Mouse (Mus musculus) midbrain, postnatal 0 days (tissue): ENCODE measurements around the gene Gm17720. TPM values are rescaled to one million over a fixed set of nuclear protein-coding genes. Genes with fewer than 3 reads are reported as not detected.

ENCODE experiments used
- ATAC-seq: fragments of 200-750 bp; cut with Nextera tagmentation; 2 replicates; pipeline ENCODE4 v1.8.0; 2017; ENCODE audit warnings: moderate number of reproducible peaks, mild to moderate bottlenecking, moderate TSS enrichment, moderate library complexity; ENCODE audit not compliant: low FRiP score
- DNase-seq: peaks from one replicate; pipeline ENCODE4 v3.0.0-alpha.2; 2015; ENCODE audit warnings: low spot score
- H3K27ac ChIP-seq: fragments of 300-500 bp; sonication (generic); 2 replicates; pipeline ENCODE4 v1.5.1; 2014; ENCODE audit warnings: low read depth, mild to moderate bottlenecking, low read length, mixed read lengths
- H3K27me3 ChIP-seq: fragments of 300-500 bp; sonication (generic); 2 replicates; pipeline ENCODE4 v1.6.1; 2014; ENCODE audit warnings: low read length, control low read depth, mixed read lengths; ENCODE audit not compliant: insufficient read depth
- H3K36me3 ChIP-seq: fragments of 300-500 bp; sonication (generic); 2 replicates; pipeline ENCODE4 v1.6.1; 2014; ENCODE audit warnings: low read length, control low read depth, mixed read lengths; ENCODE audit not compliant: insufficient read depth
- H3K4me1 ChIP-seq: fragments of 300-500 bp; sonication (generic); 2 replicates; pipeline ENCODE4 v1.6.1; 2014; ENCODE audit warnings: mild to moderate bottlenecking, control low read depth, antibody characterized with exemption, low read length, mixed read lengths; ENCODE audit not compliant: insufficient read depth
- H3K4me2 ChIP-seq: fragments of 300-500 bp; sonication (generic); 2 replicates; pipeline ENCODE4 v1.6.1; 2014; ENCODE audit warnings: low read depth, mild to moderate bottlenecking, low read length, mixed read lengths; ENCODE audit not compliant: poor library complexity, severe bottlenecking
- H3K4me3 ChIP-seq: fragments of 300-500 bp; sonication (generic); 2 replicates; pipeline ENCODE4 v1.5.1; 2014; ENCODE audit warnings: low read depth, mild to moderate bottlenecking, low read length, moderate library complexity
- H3K9ac ChIP-seq: fragments of 300-500 bp; sonication (generic); replicated peaks from 2 replicates; pipeline ENCODE4 v1.6.1; 2014; ENCODE audit warnings: mild to moderate bottlenecking, low read length, moderate library complexity, mixed read lengths; ENCODE audit not compliant: poor library complexity, severe bottlenecking
- H3K9me3 ChIP-seq: fragments of 300-500 bp; sonication (generic); 2 replicates; pipeline ENCODE4 v1.6.1; 2016; ENCODE audit warnings: low read length, control low read depth
- CTCF ChIP-seq: IDR thresholded peaks from 2 replicates; pipeline ENCODE4 v1.5.1; 2016; ENCODE audit warnings: antibody characterized with exemption, mild to moderate bottlenecking
- whole genome bisulfite sequencing: fragments of 180-500 bp; shearing (Covaris S2); extraction: QIAGEN DNeasy Blood & Tissue Kit; methylation state at CpG from one replicate; pipeline ENCODE4 v1.1.7; 2014; 5-methylcytosine and 5-hydroxymethylcytosine counted together
- polyA plus RNA-seq: library from polyadenylated mRNA; unstranded; fragments of >200 nt; fragmentation: Nextera tagmentation; extraction: Ambion mirVana; gene quantifications from 2 replicates; pipeline ENCODE4 v1.2.1, GENCODE M21; 2015
- total RNA-seq: library from RNA; depleted of rRNA; stranded (reverse); fragments of >200 nt; gene quantifications from 2 replicates; pipeline ENCODE4 v1.2.3, GENCODE M21; 2014

Gene Gm17720
- total and polyA plus RNA-seq, 2 experiments from 2014 or later, result not detected

GRCm38 (mm10) chr8:110064161-110064560, 38.4 kb downstream of the Gm17720 start:
- no peak for ATAC-seq
- no peak for DNase-seq
- H3K4me1 ChIP-seq, result no peaks in the 10 kb centered on the region
- TF ChIP-seq CTCF, result no peak
- H3K27me3 ChIP-seq, result no peaks in the 10 kb centered on the region
- no peak overlapping the region for H3K4me2 ChIP-seq
- 80% methylated on average over 9 of the region's 9 CpGs for WGBS
- H3K36me3 ChIP-seq, result no peaks in the 10 kb centered on the region
- no peak overlapping the region for H3K27ac ChIP-seq
- H3K9ac ChIP-seq, result no peak overlapping the region
- no peak overlapping the region for H3K4me3 ChIP-seq
- no peaks in the 10 kb centered on the region for H3K9me3 ChIP-seq

GRCm38 (mm10) chr8:110058207-110058606, 44.3 kb downstream of the Gm17720 start:
- 71% methylated on average over 8 of the region's 8 CpGs for WGBS
- no peak for TF ChIP-seq CTCF

GRCm38 (mm10) chr8:110051208-110051607, 51.3 kb downstream of the Gm17720 start:
- Histone ChIP-seq H3K4me1 (no peaks in the 10 kb centered on the region), H3K4me3 (no peak overlapping the region), H3K27me3 (no peaks in the 10 kb centered on the region), H3K27ac (no peak overlapping the region), H3K9ac (no peak overlapping the region), H3K4me2 (no peak overlapping the region), H3K36me3 (no peaks in the 10 kb centered on the region), H3K9me3 (no peaks in the 10 kb centered on the region)
- DNase-seq (no peak), ATAC-seq (no peak)
- no peak for TF ChIP-seq CTCF
- 84% methylated on average over 6 of the region's 6 CpGs for WGBS

More at GRCm38 (mm10) chr8:110058207-110058606, 44.3 kb downstream of the Gm17720 start:
- Histone ChIP-seq H3K9ac (no peak overlapping the region), H3K27ac (no peak overlapping the region), H3K4me3 (no peak overlapping the region), H3K4me2 (no peak overlapping the region), H3K4me1 (no peaks in the 10 kb centered on the region), H3K27me3 (no peaks in the 10 kb centered on the region), H3K9me3 (no peaks in the 10 kb centered on the region), H3K36me3 (no peaks in the 10 kb centered on the region)
- ATAC-seq (no peak), DNase-seq (no peak)

GRCm38 (mm10) chr8:110040509-110040908, 62.0 kb downstream of the Gm17720 start:
- Histone ChIP-seq H3K9me3 (no peaks in the 10 kb centered on the region), H3K27me3 (no peaks in the 10 kb centered on the region), H3K36me3 (no peaks in the 10 kb centered on the region), H3K9ac (no peak overlapping the region), H3K4me3 (no peak overlapping the region), H3K27ac (no peak overlapping the region), H3K4me2 (no peak overlapping the region), H3K4me1 (no peaks in the 10 kb centered on the region)
- 80% methylated on average over 4 of the region's 4 CpGs for WGBS
- TF ChIP-seq CTCF, result no peak
- DNase-seq (no peak), ATAC-seq (no peak)

- Histone ChIP-seq H3K9ac (no peak within 1 kb of the TSS), H3K9me3 (no peaks in the 10 kb centered on the region), H3K36me3 (no peaks in the 10 kb centered on the region), H3K4me2 (no peak within 1 kb of the TSS), H3K4me1 (no peaks in the 10 kb centered on the region), H3K4me3 (no peak within 1 kb of the TSS), H3K27ac (no peak within 1 kb of the TSS), H3K27me3 (no peaks in the 10 kb centered on the region)
- TF ChIP-seq CTCF, result no peak
- DNase-seq (no peak), ATAC-seq (no peak)
- WGBS, result 84% methylated on average over 5 of the region's 5 CpGs
Measured at GRCm38 (mm10) chr8:110039659-110040058, 62.9 kb downstream of the Gm17720 start, which contains the start of gene Chst4. Chst4 (minus strand) TSS chr8:110039740.

- no peak for TF ChIP-seq CTCF
- H3K36me3 ChIP-seq, result no peaks in the 10 kb centered on the region
- no peak overlapping the region for H3K27ac ChIP-seq
- H3K9me3 ChIP-seq, result no peaks in the 10 kb centered on the region
- H3K9ac ChIP-seq, result no peak overlapping the region
- H3K4me1 ChIP-seq, result no peaks in the 10 kb centered on the region
- WGBS, result 40% methylated on average over 7 of the region's 7 CpGs
- H3K4me2 ChIP-seq, result no peak overlapping the region
- ATAC-seq (no peak), DNase-seq (no peak)
- H3K27me3 ChIP-seq, result no peaks in the 10 kb centered on the region
- no peak overlapping the region for H3K4me3 ChIP-seq
Measured at GRCm38 (mm10) chr8:110039216-110039615, 63.3 kb downstream of the Gm17720 start.
